In genomic region chr7:117380418-117381187, GRCm38 (mm10) we compare ENCODE assay signal across 8 mouse cellular contexts. TPM values are rescaled to one million over a fixed set of nuclear protein-coding genes. Genes with fewer than 3 reads are reported as not detected.
A peak's percentile ranks its signal among the peaks of the same experiment; 100 is the strongest.
DNase-seq lines count a peak whose midpoint lies in the region; ATAC-seq and TF ChIP-seq lines count a peak whose summit lies in the region.

Gene Xylt1 (plus strand): TSS chr7:117380979.

- H3K9me3 ChIP-seq in intestine, postnatal 0 days (ENCODE audit: control insufficient read depth), result no peaks in the 10 kb centered on the region
- no peaks in the 10 kb centered on the region for H3K9me3 ChIP-seq in limb, embryonic 11.5 days (ENCODE audit: control insufficient read depth, low read length)
- no peaks in the 10 kb centered on the region for H3K9me3 ChIP-seq in midbrain, embryonic 12.5 days

- peak within 1 kb of the TSS; percentile 88 for H3K4me3 ChIP-seq in intestine, postnatal 0 days (ENCODE audit: low read depth, low read length)
- H3K4me3 ChIP-seq in limb, embryonic 11.5 days (ENCODE audit: low read depth, low read length), result peak within 1 kb of the TSS; percentile 70
- peak within 1 kb of the TSS; percentile 74 for H3K4me3 ChIP-seq in midbrain, embryonic 12.5 days

- 0 out of 2 replicates have a peak, but pooled peaks cover 4% of the 10 kb centered on the region for H3K27me3 ChIP-seq in intestine, postnatal 0 days (replicated peaks; ENCODE audit: control insufficient read depth, insufficient read depth, low read length)
- no peaks in the 10 kb centered on the region for H3K27me3 ChIP-seq in limb, embryonic 11.5 days (ENCODE audit: control insufficient read depth, insufficient read depth, low read length)
- peaks cover 37% of the 10 kb centered on the region for H3K27me3 ChIP-seq in midbrain, embryonic 12.5 days

- TF ChIP-seq CTCF in intestine, postnatal 0 days (IDR thresholded peaks at IDR 0.05; ENCODE audit: low read depth), result 0 out of 2 replicates have a peak, but pooled peaks have one; percentile 1

- peak; percentile 90 to 92 for DNase-seq in adrenal gland, adult 18-20 months (ENCODE audit: low spot score in 2 of 2)
- peak; percentile 87 for DNase-seq in embryo, embryonic 11 days
- DNase-seq in limb, embryonic 11.5 days (ENCODE audit: low spot score), result peak; percentile 85
- DNase-seq in skeletal muscle tissue, adult 2 months (ENCODE audit: low read depth, low spot score), result peak; percentile 45
- DNase-seq in adipocyte (ENCODE audit: low spot score), result no peak

- WGBS in intestine, postnatal 0 days, result under 1% methylated on average over 52 of the region's 69 CpGs
- WGBS in limb, embryonic 11.5 days, result under 1% methylated on average over 38 of the region's 69 CpGs
- under 1% methylated on average over 62 of the region's 69 CpGs for WGBS in midbrain, embryonic 12.5 days

- peak; percentile 62 for ATAC-seq in granulocyte monocyte progenitor cell, adult 5-6 weeks (replicated peaks; ENCODE audit: poor library complexity, severe bottlenecking)
- peak; percentile 75 for ATAC-seq in intestine, postnatal 0 days
- peak; percentile 76 for ATAC-seq in limb, embryonic 11.5 days (ENCODE audit: insufficient number of reproducible peaks, low FRiP score, low TSS enrichment, low read depth)
- peak; percentile 80 for ATAC-seq in midbrain, embryonic 12.5 days (ENCODE audit: low FRiP score, low read depth)

- H3K4me1 ChIP-seq in intestine, postnatal 0 days (replicated peaks; ENCODE audit: control insufficient read depth, insufficient read depth, low read length), result 0 out of 2 replicates have a peak, but pooled peaks cover 7% of the 10 kb centered on the region
- peaks cover 10% of the 10 kb centered on the region for H3K4me1 ChIP-seq in limb, embryonic 11.5 days (ENCODE audit: control insufficient read depth, insufficient read depth, low read length)
- peaks cover 26% of the 10 kb centered on the region for H3K4me1 ChIP-seq in midbrain, embryonic 12.5 days

- no peak within 1 kb of the TSS for H3K27ac ChIP-seq in intestine, postnatal 0 days (ENCODE audit: low read depth, low read length)
- H3K27ac ChIP-seq in limb, embryonic 11.5 days (replicated peaks; ENCODE audit: low read depth, low read length), result peak within 1 kb of the TSS; percentile 69; the same call in 1 of the 2 replicates
- H3K27ac ChIP-seq in midbrain, embryonic 12.5 days (replicated peaks), result peak within 1 kb of the TSS; percentile 76

- peak within 1 kb of the TSS; percentile 65 for H3K9ac ChIP-seq in intestine, postnatal 0 days (ENCODE audit: low read depth, low read length)
- H3K9ac ChIP-seq in limb, embryonic 11.5 days (ENCODE audit: low read length), result peak within 1 kb of the TSS; percentile 80
- peak within 1 kb of the TSS; percentile 74 for H3K9ac ChIP-seq in midbrain, embryonic 12.5 days (replicated peaks)

- peak within 1 kb of the TSS; percentile 96 for H3K4me2 ChIP-seq in intestine, postnatal 0 days (replicated peaks; ENCODE audit: low read depth)
- peak within 1 kb of the TSS; percentile 83 for H3K4me2 ChIP-seq in limb, embryonic 11.5 days (ENCODE audit: low read depth, severe bottlenecking)
- peak within 1 kb of the TSS; percentile 70 for H3K4me2 ChIP-seq in midbrain, embryonic 12.5 days (replicated peaks)

- no peaks in the 10 kb centered on the region for H3K36me3 ChIP-seq in intestine, postnatal 0 days (ENCODE audit: control insufficient read depth, insufficient read depth)
- H3K36me3 ChIP-seq in limb, embryonic 11.5 days (ENCODE audit: control insufficient read depth, insufficient read depth, low read length), result no peaks in the 10 kb centered on the region
- H3K36me3 ChIP-seq in midbrain, embryonic 12.5 days, result no peaks in the 10 kb centered on the region

RNA-seq across cellular contexts. Expression of gene Xylt1, which starts in this region (rescaled TPM):
- total RNA-seq in adrenal gland, adult 18-20 months (2021), result 1 to 10 TPM; 6.0 to 6.2 TPM
- total RNA-seq in granulocyte monocyte progenitor cell, adult 5-6 weeks (2014; fragmentation: Nextera tagmentation), result 21.9 and 26.8 TPM in 2 replicates
- total RNA-seq in granulocyte monocyte progenitor cell, adult 5-6 weeks (2017), result 16.2 and 20.9 TPM in 2 replicates
- 0.52 and 0.60 TPM in 2 replicates for polyA plus RNA-seq in intestine, postnatal 0 days (2015; fragmentation: Nextera tagmentation; extraction: Ambion mirVana)
- polyA plus RNA-seq in limb, embryonic 11.5 days (2014; fragmentation: Nextera tagmentation; extraction: Ambion mirVana), result 1.4 and 1.6 TPM in 2 replicates
- polyA plus RNA-seq in midbrain, embryonic 12.5 days (2016; fragmentation: Nextera tagmentation; extraction: Ambion mirVana), result 1.2 and 2.1 TPM in 2 replicates

Comparison
In these comparisons a context has a peak if more than half of its experiments do, and no peak if none do; other contexts are left out.
1. Peak in ATAC-seq, H3K4me3 ChIP-seq, H3K9ac ChIP-seq and H3K4me2 ChIP-seq in intestine, postnatal 0 days; RNA of the gene not detected or under 1 TPM.